9 mouse cellular contexts compared by ENCODE assay signal in the genomic region with DNA sequence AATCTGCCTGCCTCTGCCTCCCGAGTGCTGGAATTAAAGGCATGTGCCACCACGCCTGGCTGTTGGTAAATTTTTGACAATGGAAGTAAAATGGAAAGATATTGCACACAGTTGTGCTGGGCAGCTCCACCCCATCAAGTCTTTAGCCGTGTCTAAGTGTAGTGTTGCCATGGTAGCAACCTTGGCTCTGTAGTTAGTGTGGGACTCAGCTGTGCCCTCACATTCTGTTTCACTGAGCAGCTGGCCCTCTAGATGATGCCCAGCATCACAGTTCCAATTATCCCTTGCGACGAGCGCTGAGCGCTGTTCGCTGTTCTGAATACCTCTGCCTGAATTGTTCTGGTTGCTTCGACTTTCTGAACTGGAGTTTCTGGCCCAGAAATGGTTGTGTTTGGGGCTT. TPM values are rescaled to one million over a fixed set of nuclear protein-coding genes. Genes with fewer than 3 reads are reported as not detected.
DNase-seq lines count a peak whose midpoint lies in the region; ATAC-seq lines count a peak whose summit lies in the region.
"Had no signal": no experiment of that assay in that cellular context is flagged by ENCODE, and none has a peak within 500 bp of the region (broad histone marks: within the 10 kb centered on the region; RNA-seq: fewer than 3 reads in every experiment).

No protein-coding gene starts in this region.

- no peak overlapping the region for H3K9ac ChIP-seq in hindbrain, embryonic 11.5 days (ENCODE audit: low read depth, low read length)
- no peak overlapping the region for H3K9ac ChIP-seq in forebrain, embryonic 16.5 days (replicated peaks; ENCODE audit: low read depth, low read length)
- H3K9ac ChIP-seq in midbrain, embryonic 16.5 days (ENCODE audit: low read depth, low read length): no peak overlapping the region
- H3K9ac ChIP-seq: embryonic facial prominence, embryonic 13.5 days had no signal

- H3K27ac ChIP-seq in hindbrain, embryonic 11.5 days (ENCODE audit: low read depth, low read length): peak overlapping the region; percentile 54; the same call in 1 of the 2 replicates
- H3K27ac ChIP-seq in hindbrain, embryonic 10.5 days: no peak overlapping the region
- peak overlapping the region; percentile 49; the same call in 1 of the 2 replicates for H3K27ac ChIP-seq in forebrain, embryonic 16.5 days (ENCODE audit: low read length)
- peak overlapping the region; percentile 47 for H3K27ac ChIP-seq in midbrain, embryonic 16.5 days (ENCODE audit: low read length)
- H3K27ac ChIP-seq: embryonic facial prominence, embryonic 13.5 days had no signal

- DNase-seq in hindbrain, embryonic 11.5 days (ENCODE audit: low spot score): peak; percentile 50
- DNase-seq in hindbrain, embryonic 10.5 days (ENCODE audit: low spot score): no peak
- peak; percentile 65 to 68 for DNase-seq in adrenal gland, postnatal 36 days
- no peak for DNase-seq in spleen, adult 18-20 months
- no peak for DNase-seq in frontal cortex, postnatal 10 days (ENCODE audit: low spot score in 2 of 2)
- no peak for DNase-seq in heart, adult 9 months (ENCODE audit: low spot score in 2 of 2)

- peaks cover 14% of the 10 kb centered on the region for H3K4me1 ChIP-seq in hindbrain, embryonic 11.5 days (replicated peaks; ENCODE audit: control insufficient read depth, insufficient read depth, low read length)
- peaks cover 72% of the 10 kb centered on the region for H3K4me1 ChIP-seq in hindbrain, embryonic 10.5 days (replicated peaks)
- peaks cover 23% of the 10 kb centered on the region for H3K4me1 ChIP-seq in forebrain, embryonic 16.5 days (replicated peaks; ENCODE audit: control insufficient read depth, insufficient read depth, low read length)
- H3K4me1 ChIP-seq in midbrain, embryonic 16.5 days (ENCODE audit: control insufficient read depth, insufficient read depth, low read length): peaks cover 25% of the 10 kb centered on the region

- no peaks in the 10 kb centered on the region for H3K36me3 ChIP-seq in hindbrain, embryonic 11.5 days (ENCODE audit: control insufficient read depth, insufficient read depth, low read length)
- H3K36me3 ChIP-seq in hindbrain, embryonic 10.5 days: peaks cover 8% of the 10 kb centered on the region; the same call in 1 of the 2 replicates
- H3K36me3 ChIP-seq in forebrain, embryonic 16.5 days (ENCODE audit: control insufficient read depth, insufficient read depth): no peaks in the 10 kb centered on the region
- no peaks in the 10 kb centered on the region for H3K36me3 ChIP-seq in midbrain, embryonic 16.5 days (ENCODE audit: control insufficient read depth, insufficient read depth, low read length)

- no peaks in the 10 kb centered on the region for H3K9me3 ChIP-seq in hindbrain, embryonic 11.5 days (ENCODE audit: control insufficient read depth, low read length)
- H3K9me3 ChIP-seq in hindbrain, embryonic 10.5 days: no peaks in the 10 kb centered on the region
- H3K9me3 ChIP-seq in forebrain, embryonic 16.5 days (ENCODE audit: control insufficient read depth, low read length): no peaks in the 10 kb centered on the region
- H3K9me3 ChIP-seq in midbrain, embryonic 16.5 days (replicated peaks; ENCODE audit: control insufficient read depth, low read length, poor library complexity, severe bottlenecking): no peaks in the 10 kb centered on the region
- H3K9me3 ChIP-seq: embryonic facial prominence, embryonic 13.5 days had no signal

- no peak overlapping the region for H3K4me2 ChIP-seq in hindbrain, embryonic 11.5 days (replicated peaks; ENCODE audit: low read depth, low read length)
- H3K4me2 ChIP-seq in forebrain, embryonic 16.5 days (ENCODE audit: low read length): no peak overlapping the region
- H3K4me2 ChIP-seq in midbrain, embryonic 16.5 days (ENCODE audit: low read length): no peak overlapping the region
- H3K4me2 ChIP-seq: embryonic facial prominence, embryonic 13.5 days had no signal

- no peak overlapping the region for H3K4me3 ChIP-seq in hindbrain, embryonic 11.5 days (ENCODE audit: low read depth, low read length)
- no peak overlapping the region for H3K4me3 ChIP-seq in hindbrain, embryonic 10.5 days
- H3K4me3 ChIP-seq in forebrain, embryonic 16.5 days (replicated peaks; ENCODE audit: low read length): no peak overlapping the region
- no peak overlapping the region for H3K4me3 ChIP-seq in midbrain, embryonic 16.5 days (ENCODE audit: low read depth, low read length)
- H3K4me3 ChIP-seq: embryonic facial prominence, embryonic 13.5 days had no signal

- WGBS in hindbrain, embryonic 11.5 days: 69% methylated on average over 9 of the region's 9 CpGs
- 83% methylated on average over 9 of the region's 9 CpGs for WGBS in hindbrain, embryonic 10.5 days
- WGBS in forebrain, embryonic 16.5 days: 31% methylated on average over 9 of the region's 9 CpGs
- WGBS in midbrain, embryonic 16.5 days: 43% methylated on average over 9 of the region's 9 CpGs

- peak; percentile 76 for ATAC-seq in hindbrain, embryonic 11.5 days (ENCODE audit: low FRiP score)
- peak; percentile 83 for ATAC-seq in forebrain, embryonic 16.5 days
- ATAC-seq in midbrain, embryonic 16.5 days: peak; percentile 64; the same call in 1 of the 2 replicates

- no peaks in the 10 kb centered on the region for H3K27me3 ChIP-seq in hindbrain, embryonic 11.5 days (ENCODE audit: control insufficient read depth, insufficient read depth, low read length)
- no peaks in the 10 kb centered on the region for H3K27me3 ChIP-seq in hindbrain, embryonic 10.5 days (ENCODE audit: insufficient read depth, poor library complexity, severe bottlenecking)
- no peaks in the 10 kb centered on the region for H3K27me3 ChIP-seq in forebrain, embryonic 16.5 days (replicated peaks; ENCODE audit: control insufficient read depth, insufficient read depth, low read length)
- no peaks in the 10 kb centered on the region for H3K27me3 ChIP-seq in midbrain, embryonic 16.5 days (ENCODE audit: control insufficient read depth, insufficient read depth, low read depth, low read length)
- H3K27me3 ChIP-seq: embryonic facial prominence, embryonic 13.5 days had no signal

RNA-seq across cellular contexts. Expression of gene Ccdc12, which starts 25.5 kb away (rescaled TPM):
- 141 and 145 TPM in 2 replicates for polyA plus RNA-seq in hindbrain, embryonic 11.5 days (2014; fragmentation: Nextera tagmentation; extraction: Ambion mirVana)
- polyA plus RNA-seq in hindbrain, embryonic 10.5 days (2016; fragmentation: Nextera tagmentation; extraction: Ambion mirVana): 173 and 180 TPM in 2 replicates
- 10 to 100 TPM; 61.3 to 64.7 TPM for total RNA-seq in adrenal gland, postnatal 36 days (2021)
- polyA plus RNA-seq in forebrain, embryonic 16.5 days (2015; fragmentation: Nextera tagmentation; extraction: Ambion mirVana): 100 and 113 TPM in 2 replicates
- 93.3 and 103 TPM in 2 replicates for polyA plus RNA-seq in midbrain, embryonic 16.5 days (2015; fragmentation: Nextera tagmentation; extraction: Ambion mirVana)

RNA-seq across cellular contexts. Expression of gene Nbeal2, which starts 27.9 kb away (rescaled TPM):
- 1.9 and 2.4 TPM in 2 replicates for polyA plus RNA-seq in hindbrain, embryonic 11.5 days (2014; fragmentation: Nextera tagmentation; extraction: Ambion mirVana)
- polyA plus RNA-seq in hindbrain, embryonic 10.5 days (2016; fragmentation: Nextera tagmentation; extraction: Ambion mirVana): 1.4 and 1.7 TPM in 2 replicates
- total RNA-seq in adrenal gland, postnatal 36 days (2021): 1 to 10 TPM; 7.2 to 8.1 TPM
- 2.3 and 5.9 TPM in 2 replicates for polyA plus RNA-seq in forebrain, embryonic 16.5 days (2015; fragmentation: Nextera tagmentation; extraction: Ambion mirVana)
- 5.2 and 6.1 TPM in 2 replicates for polyA plus RNA-seq in midbrain, embryonic 16.5 days (2015; fragmentation: Nextera tagmentation; extraction: Ambion mirVana)

RNA-seq across cellular contexts. Expression of gene Nradd, which starts 57.6 kb away (rescaled TPM):
- polyA plus RNA-seq in hindbrain, embryonic 11.5 days (2014; fragmentation: Nextera tagmentation; extraction: Ambion mirVana): 21.9 and 22.0 TPM in 2 replicates
- polyA plus RNA-seq in hindbrain, embryonic 10.5 days (2016; fragmentation: Nextera tagmentation; extraction: Ambion mirVana): 39.9 and 49.9 TPM in 2 replicates
- total RNA-seq in adrenal gland, postnatal 36 days (2021): 10 to 100 TPM in 1 of 2 experiments, 1 to 10 TPM in 1; 9.0 to 15.4 TPM
- polyA plus RNA-seq in forebrain, embryonic 16.5 days (2015; fragmentation: Nextera tagmentation; extraction: Ambion mirVana): 29.0 and 32.4 TPM in 2 replicates
- polyA plus RNA-seq in midbrain, embryonic 16.5 days (2015; fragmentation: Nextera tagmentation; extraction: Ambion mirVana): 25.5 and 27.1 TPM in 2 replicates

RNA-seq across cellular contexts. Expression of gene Myl3, which starts 59.8 kb away (rescaled TPM):
- 0.42 and 0.73 TPM in 2 replicates for polyA plus RNA-seq in hindbrain, embryonic 11.5 days (2014; fragmentation: Nextera tagmentation; extraction: Ambion mirVana)
- 2.0 TPM in 1 of 2 replicates, not detected in the other for polyA plus RNA-seq in hindbrain, embryonic 10.5 days (2016; fragmentation: Nextera tagmentation; extraction: Ambion mirVana)
- total RNA-seq in adrenal gland, postnatal 36 days (2021): 1 to 10 TPM; 1.8 to 2.2 TPM
- 0.39 TPM in 1 of 2 replicates, not detected in the other for polyA plus RNA-seq in forebrain, embryonic 16.5 days (2015; fragmentation: Nextera tagmentation; extraction: Ambion mirVana)
- polyA plus RNA-seq in midbrain, embryonic 16.5 days (2015; fragmentation: Nextera tagmentation; extraction: Ambion mirVana): 0.39 and 0.48 TPM in 2 replicates

Comparison
In these comparisons a context has a peak if more than half of its experiments do, and no peak if none do; other contexts are left out.
1. DNase-seq: peak in hindbrain, embryonic 11.5 days (single experiment) and adrenal gland, postnatal 36 days (2 of 2); none in hindbrain, embryonic 10.5 days (single experiment), spleen, adult 18-20 months (0 of 2), frontal cortex, postnatal 10 days (0 of 2) and heart, adult 9 months (0 of 2).
2. Peak in every context shown above with its lines, with median percentiles within 50 percentile points of each other: ATAC-seq.